Comparison of ENCODE assay signal across 46 mouse cellular contexts in the genomic region with DNA sequence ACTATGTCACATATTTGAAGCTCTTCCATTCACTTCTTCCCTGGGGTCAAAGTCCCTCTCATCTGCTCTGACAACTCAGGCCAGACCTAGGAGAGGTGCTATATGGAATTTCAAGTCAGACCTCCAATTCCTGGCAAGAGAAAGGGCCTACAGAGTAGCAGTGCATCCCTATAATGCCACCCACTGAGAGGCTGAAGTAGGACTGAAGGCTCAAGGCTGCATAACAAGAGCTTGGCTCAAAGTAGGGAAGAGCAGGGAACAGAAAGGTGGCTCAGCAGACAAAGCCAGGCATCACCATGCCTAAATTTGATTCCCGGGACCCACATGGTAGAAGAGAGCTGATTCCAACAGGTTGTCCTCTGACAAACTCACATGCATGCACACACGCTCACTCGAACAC. TPM values are rescaled to one million over a fixed set of nuclear protein-coding genes. Genes with fewer than 3 reads are reported as not detected.
"Had no signal": no experiment of that assay in that cellular context is flagged by ENCODE, and none has a peak within 500 bp of the region (broad histone marks: within the 10 kb centered on the region; RNA-seq: fewer than 3 reads in every experiment).

No protein-coding gene starts in this region.

- H3K9me3 ChIP-seq: heart, embryonic 10.5 days; heart, embryonic 12.5 days; heart, embryonic 13.5 days; heart, embryonic 15.5 days; hindbrain, embryonic 12.5 days; hindbrain, embryonic 13.5 days; hindbrain, embryonic 15.5 days; intestine, embryonic 15.5 days; kidney, embryonic 15.5 days had no signal

- H3K27me3 ChIP-seq: heart, embryonic 15.5 days; hindbrain, embryonic 15.5 days; intestine, embryonic 15.5 days had no signal

- DNase-seq: heart, postnatal 10 days; heart, postnatal 14 days; heart, postnatal 36 days; heart, postnatal 4 days; kidney, adult 11 months; kidney, adult 18-20 months; kidney, adult 2 months; kidney, adult 8-10 months; kidney, adult 9 months; kidney, postnatal 10 days; kidney, postnatal 14 days; kidney, postnatal 25 days; kidney, postnatal 36 days; kidney, postnatal 4 days; layer of hippocampus, adult 9-11 months; layer of hippocampus, postnatal 36 days had no signal

- H3K9ac ChIP-seq: heart, embryonic 12.5 days; heart, embryonic 13.5 days; heart, embryonic 15.5 days; hindbrain, embryonic 12.5 days; hindbrain, embryonic 13.5 days; hindbrain, embryonic 14.5 days; hindbrain, embryonic 15.5 days; intestine, embryonic 15.5 days; kidney, embryonic 15.5 days had no signal

- H3K4me3 ChIP-seq: heart, embryonic 10.5 days; heart, embryonic 12.5 days; heart, embryonic 13.5 days; heart, embryonic 15.5 days; hindbrain, embryonic 12.5 days; hindbrain, embryonic 13.5 days; hindbrain, embryonic 15.5 days; intestine, embryonic 15.5 days; kidney, embryonic 15.5 days; layer of hippocampus, adult 2 months; left cerebral cortex, adult 2 months had no signal

- H3K27ac ChIP-seq: heart, embryonic 10.5 days; heart, embryonic 13.5 days; heart, embryonic 15.5 days; hindbrain, embryonic 12.5 days; hindbrain, embryonic 13.5 days; hindbrain, embryonic 14.5 days; hindbrain, embryonic 15.5 days; hindbrain, postnatal 0 days; intestine, embryonic 15.5 days; kidney, embryonic 15.5 days; kidney, postnatal 0 days; layer of hippocampus, adult 2 months; left cerebral cortex, adult 2 months had no signal

- H3K36me3 ChIP-seq: heart, embryonic 12.5 days; heart, embryonic 15.5 days; hindbrain, embryonic 13.5 days; hindbrain, embryonic 15.5 days; intestine, embryonic 15.5 days; kidney, embryonic 15.5 days had no signal

- ATAC-seq: hindbrain, embryonic 16.5 days; hindbrain, postnatal 0 days; inflammation-experienced regulatory T-cells, adult 6 months; intestine, embryonic 15.5 days; intestine, embryonic 16.5 days; intestine, postnatal 0 days had no signal

- H3K4me2 ChIP-seq: heart, embryonic 11.5 days; heart, embryonic 12.5 days; heart, embryonic 13.5 days; heart, embryonic 15.5 days; hindbrain, embryonic 12.5 days; hindbrain, embryonic 13.5 days; hindbrain, embryonic 14.5 days; hindbrain, embryonic 15.5 days; intestine, embryonic 15.5 days; kidney, embryonic 15.5 days had no signal

RNA-seq across cellular contexts. Expression of a gene that starts 2.6 kb away (rescaled TPM):
- total RNA-seq: hematopoietic stem cell, adult 5-6 weeks had no signal
- polyA plus RNA-seq: inflammation-experienced regulatory T-cells, adult 6 months had no signal

RNA-seq across cellular contexts. Expression of a gene that starts 2.8 kb away (rescaled TPM):
- polyA plus RNA-seq: inflammation-experienced regulatory T-cells, adult 6 months had no signal

RNA-seq across cellular contexts. Expression of a gene that starts 2.9 kb away (rescaled TPM):
- polyA plus RNA-seq: heart, embryonic 10.5 days; inflammation-experienced regulatory T-cells, adult 6 months had no signal

RNA-seq across cellular contexts. Expression of a gene that starts 35.0 kb away (rescaled TPM):
- total RNA-seq: heart, postnatal 10 days; heart, postnatal 14 days; heart, postnatal 25 days; heart, postnatal 36 days; heart, postnatal 4 days; hematopoietic stem cell, adult 5-6 weeks; layer of hippocampus, adult 18-20 months; layer of hippocampus, adult 2 months; layer of hippocampus, adult 8-10 months; layer of hippocampus, postnatal 10 days; layer of hippocampus, postnatal 14 days; layer of hippocampus, postnatal 25 days; layer of hippocampus, postnatal 36 days; left cerebral cortex, adult 18-20 months; left cerebral cortex, adult 2 months; left cerebral cortex, adult 8-10 months had no signal
- polyA plus RNA-seq: heart, embryonic 11.5 days; heart, embryonic 12.5 days; heart, postnatal 0 days; hindbrain, embryonic 12.5 days; hindbrain, embryonic 13.5 days; hindbrain, embryonic 14.5 days; hindbrain, embryonic 16.5 days; inflammation-experienced regulatory T-cells, adult 6 months; kidney, embryonic 14.5 days had no signal
